Mouse (Mus musculus) T-cell, adult 2 months (primary cell): Measurements from ENCODE around the gene Rap1gds1.
A peak's percentile ranks its signal among the peaks of the same experiment; 100 is the strongest.

Source experiments
- DNase-seq: peaks from one replicate; pipeline ENCODE4 v3.0.0; 2022; ENCODE audit warnings: low spot score

Rap1gds1 gene

DNA sequence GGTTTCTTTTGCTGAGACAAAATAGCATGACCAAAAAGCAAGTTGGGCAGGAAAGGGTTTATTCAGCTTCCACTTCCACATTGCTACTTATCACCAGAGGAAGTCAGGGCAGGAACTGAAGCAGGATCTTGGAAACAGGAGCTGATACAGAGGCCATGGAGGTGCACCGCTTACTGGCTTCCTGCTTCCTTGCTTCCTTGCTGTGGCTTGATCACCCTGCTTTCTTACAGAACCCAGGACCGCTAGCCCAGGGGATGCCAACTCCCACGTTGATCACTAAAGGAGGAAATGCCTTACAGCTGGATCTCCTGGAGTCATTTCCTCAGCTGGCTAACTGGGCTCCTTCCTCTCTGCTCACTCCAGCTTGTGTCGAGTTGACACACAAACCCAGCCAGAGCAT lies 197.3 kb downstream of the Rap1gds1 start:
- no peak for DNase-seq

GRCm38 (mm10) chr3:138876931-138877361 lies 198.1 kb downstream of the Rap1gds1 start:
- peak; percentile 51 for DNase-seq

GRCm38 (mm10) chr3:138876418-138876817 lies 198.6 kb downstream of the Rap1gds1 start:
- no peak for DNase-seq

DNA sequence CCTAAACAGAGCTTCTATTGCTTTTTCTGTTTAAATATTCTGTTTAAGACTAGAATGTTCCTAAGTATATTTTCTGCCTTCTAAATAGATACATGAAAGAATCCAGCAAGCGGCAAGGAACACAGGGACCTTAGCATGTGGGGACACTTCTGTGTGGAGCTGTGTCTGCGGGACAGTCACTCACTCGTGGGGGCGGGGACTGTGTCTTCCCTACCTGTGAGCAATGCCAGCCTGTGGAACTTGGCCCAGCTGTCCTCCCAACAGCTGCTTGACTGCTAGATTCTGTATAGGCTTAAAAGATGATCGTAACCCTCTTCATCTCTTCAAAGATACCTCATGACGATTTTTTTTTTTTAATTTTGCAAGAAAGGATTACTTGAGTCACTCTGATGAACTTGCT lies 199.1 kb downstream of the Rap1gds1 start:
- no peak for DNase-seq
